Comparison of ENCODE assay signal across 13 mouse cellular contexts in the genomic region with DNA sequence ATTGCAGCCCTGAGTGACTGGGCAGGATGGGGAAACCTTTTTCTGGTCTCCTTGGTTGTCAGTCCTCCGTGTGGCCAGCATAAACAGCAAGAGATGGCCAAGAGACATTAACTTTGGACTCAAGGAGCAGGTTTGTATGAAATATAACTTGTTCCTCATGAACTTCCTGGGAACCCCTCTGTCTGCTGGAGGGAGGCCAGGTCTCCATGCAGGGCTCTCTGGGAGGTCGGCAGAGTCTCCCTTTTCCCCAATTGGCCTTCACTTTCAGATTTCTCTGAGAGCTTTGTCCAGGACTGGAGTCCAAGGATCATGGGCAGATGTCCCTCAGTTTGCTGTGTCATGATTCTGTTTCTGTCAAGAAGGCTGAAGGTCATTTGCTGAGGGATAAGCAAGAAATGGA. TPM values are rescaled to one million over a fixed set of nuclear protein-coding genes. Genes with fewer than 3 reads are reported as not detected.
DNase-seq lines count a peak whose midpoint lies in the region; ATAC-seq lines count a peak whose summit lies in the region.
"Had no signal": no experiment of that assay in that cellular context is flagged by ENCODE, and none has a peak within 500 bp of the region (broad histone marks: within the 10 kb centered on the region; RNA-seq: fewer than 3 reads in every experiment).

No protein-coding gene starts in this region.

- H3K27ac ChIP-seq in hindbrain, embryonic 13.5 days, result 0 out of 2 replicates have a peak overlapping the region, but pooled peaks have one; percentile 74
- H3K27ac ChIP-seq in hindbrain, embryonic 12.5 days, result no peak overlapping the region
- no peak overlapping the region for H3K27ac ChIP-seq in embryonic facial prominence, embryonic 14.5 days (replicated peaks; ENCODE audit: low read depth, low read length)
- H3K27ac ChIP-seq in kidney, embryonic 15.5 days, result no peak overlapping the region
- H3K27ac ChIP-seq in limb, embryonic 10.5 days, result no peak overlapping the region

- H3K4me1 ChIP-seq in hindbrain, embryonic 13.5 days (replicated peaks), result peaks cover 75% of the 10 kb centered on the region
- peaks cover 79% of the 10 kb centered on the region for H3K4me1 ChIP-seq in hindbrain, embryonic 12.5 days
- peaks cover 57% of the 10 kb centered on the region for H3K4me1 ChIP-seq in embryonic facial prominence, embryonic 14.5 days (ENCODE audit: control insufficient read depth, insufficient read depth, low read length)
- H3K4me1 ChIP-seq in kidney, embryonic 15.5 days, result peaks cover 77% of the 10 kb centered on the region
- H3K4me1 ChIP-seq in limb, embryonic 10.5 days, result peaks cover 33% of the 10 kb centered on the region
- H3K4me1 ChIP-seq: megakaryocyte, embryonic 14.5 days had no signal

- H3K36me3 ChIP-seq in hindbrain, embryonic 13.5 days, result peaks cover 12% of the 10 kb centered on the region
- H3K36me3 ChIP-seq in hindbrain, embryonic 12.5 days, result peaks cover 18% of the 10 kb centered on the region
- H3K36me3 ChIP-seq in embryonic facial prominence, embryonic 14.5 days (ENCODE audit: control insufficient read depth, insufficient read depth, low read length), result peaks cover 34% of the 10 kb centered on the region
- H3K36me3 ChIP-seq in kidney, embryonic 15.5 days, result peaks cover 25% of the 10 kb centered on the region
- H3K36me3 ChIP-seq in limb, embryonic 10.5 days, result peaks cover 20% of the 10 kb centered on the region

- H3K4me3 ChIP-seq in hindbrain, embryonic 13.5 days, result no peak overlapping the region
- no peak overlapping the region for H3K4me3 ChIP-seq in hindbrain, embryonic 12.5 days
- no peak overlapping the region for H3K4me3 ChIP-seq in embryonic facial prominence, embryonic 14.5 days (ENCODE audit: low read depth, low read length)
- no peak overlapping the region for H3K4me3 ChIP-seq in kidney, embryonic 15.5 days (replicated peaks)
- no peak overlapping the region for H3K4me3 ChIP-seq in limb, embryonic 10.5 days
- H3K4me3 ChIP-seq: erythroblast, embryonic 14.5 days; megakaryocyte, embryonic 14.5 days had no signal

- ATAC-seq in hindbrain, embryonic 13.5 days (ENCODE audit: low FRiP score), result no peak
- no peak for ATAC-seq in hindbrain, embryonic 12.5 days (ENCODE audit: low FRiP score)
- ATAC-seq in embryonic facial prominence, embryonic 14.5 days (ENCODE audit: low read depth), result no peak
- ATAC-seq in kidney, embryonic 15.5 days (replicated peaks; ENCODE audit: low FRiP score), result no peak
- ATAC-seq: inflammation-experienced regulatory T-cells, adult 6 months had no signal

- no peaks in the 10 kb centered on the region for H3K27me3 ChIP-seq in hindbrain, embryonic 13.5 days
- no peaks in the 10 kb centered on the region for H3K27me3 ChIP-seq in hindbrain, embryonic 12.5 days
- H3K27me3 ChIP-seq in embryonic facial prominence, embryonic 14.5 days (replicated peaks; ENCODE audit: control insufficient read depth, insufficient read depth, low read length), result no peaks in the 10 kb centered on the region
- H3K27me3 ChIP-seq in kidney, embryonic 15.5 days, result no peaks in the 10 kb centered on the region
- peaks cover 19% of the 10 kb centered on the region; the same call in 1 of the 2 replicates for H3K27me3 ChIP-seq in limb, embryonic 10.5 days (ENCODE audit: low read depth, poor library complexity, severe bottlenecking)

- H3K9ac ChIP-seq in hindbrain, embryonic 13.5 days, result no peak overlapping the region
- H3K9ac ChIP-seq in hindbrain, embryonic 12.5 days, result no peak overlapping the region
- H3K9ac ChIP-seq in embryonic facial prominence, embryonic 14.5 days (ENCODE audit: low read depth, low read length), result no peak overlapping the region; the same call in 1 of the 2 replicates
- H3K9ac ChIP-seq in kidney, embryonic 15.5 days, result no peak overlapping the region

- DNase-seq in adrenal gland, postnatal 10 days, result peak; percentile 61
- no peak for DNase-seq in adrenal gland, adult 8-10 months
- no peak for DNase-seq in embryonic facial prominence, embryonic 14.5 days (ENCODE audit: low spot score)
- no peak for DNase-seq in limb, embryonic 10.5 days (ENCODE audit: low spot score)
- DNase-seq in spleen, postnatal 14 days (ENCODE audit: low spot score in 2 of 2), result no peak
- DNase-seq: gastrocnemius, postnatal 36 days had no signal

- no peak overlapping the region for H3K4me2 ChIP-seq in hindbrain, embryonic 13.5 days
- H3K4me2 ChIP-seq in hindbrain, embryonic 12.5 days (replicated peaks), result no peak overlapping the region; the same call in 1 of the 2 replicates
- 0 out of 2 replicates have a peak overlapping the region, but pooled peaks have one; percentile 62 for H3K4me2 ChIP-seq in embryonic facial prominence, embryonic 14.5 days (ENCODE audit: low read depth, low read length)
- H3K4me2 ChIP-seq in kidney, embryonic 15.5 days, result 0 out of 2 replicates have a peak overlapping the region, but pooled peaks have one; percentile 1

- 83% methylated on average over 2 of the region's 2 CpGs for WGBS in hindbrain, embryonic 13.5 days
- 79% methylated on average over 2 of the region's 2 CpGs for WGBS in hindbrain, embryonic 12.5 days
- 78% methylated on average over 2 of the region's 2 CpGs for WGBS in embryonic facial prominence, embryonic 14.5 days
- WGBS in kidney, embryonic 15.5 days, result 49% methylated on average over 2 of the region's 2 CpGs
- 69% methylated on average over 2 of the region's 2 CpGs for WGBS in limb, embryonic 10.5 days

- no peaks in the 10 kb centered on the region for H3K9me3 ChIP-seq in hindbrain, embryonic 13.5 days
- no peaks in the 10 kb centered on the region for H3K9me3 ChIP-seq in hindbrain, embryonic 12.5 days (replicated peaks)
- H3K9me3 ChIP-seq in embryonic facial prominence, embryonic 14.5 days (ENCODE audit: control insufficient read depth, low read length), result no peaks in the 10 kb centered on the region
- H3K9me3 ChIP-seq in kidney, embryonic 15.5 days (replicated peaks), result no peaks in the 10 kb centered on the region
- no peaks in the 10 kb centered on the region for H3K9me3 ChIP-seq in limb, embryonic 10.5 days (replicated peaks)
- H3K9me3 ChIP-seq: megakaryocyte, embryonic 14.5 days had no signal

RNA-seq across cellular contexts. Expression of gene Ackr3, which starts 6.0 kb away (rescaled TPM):
- total RNA-seq in adrenal gland, postnatal 10 days (2021), result 10 to 100 TPM; 26.3 to 60.8 TPM
- total RNA-seq in adrenal gland, adult 8-10 months (2022), result 10 to 100 TPM; 20.0 to 86.1 (median 59.0) TPM
- 13.1 and 13.9 TPM in 2 replicates for polyA plus RNA-seq in hindbrain, embryonic 13.5 days (2015; fragmentation: Nextera tagmentation; extraction: Ambion mirVana)
- 26.9 and 27.6 TPM in 2 replicates for polyA plus RNA-seq in hindbrain, embryonic 12.5 days (2016; fragmentation: Nextera tagmentation; extraction: Ambion mirVana)
- 27.0 and 32.2 TPM in 2 replicates for polyA plus RNA-seq in embryonic facial prominence, embryonic 14.5 days (2014; fragmentation: Nextera tagmentation; extraction: Ambion mirVana)
- polyA plus RNA-seq in kidney, embryonic 15.5 days (2015; fragmentation: Nextera tagmentation; extraction: Ambion mirVana), result 42.9 and 46.8 TPM in 2 replicates
- polyA plus RNA-seq in limb, embryonic 10.5 days (2016; fragmentation: Nextera tagmentation; extraction: Ambion mirVana), result 12.9 and 16.5 TPM in 2 replicates
- total RNA-seq: common myeloid progenitor, adult 5-6 weeks had no signal
- polyA plus RNA-seq: erythroblast, embryonic 14.5 days had no signal

RNA-seq across cellular contexts. Expression of gene Iqca, which starts 56.5 kb away (rescaled TPM):
- total RNA-seq in adrenal gland, postnatal 10 days (2021), result not detected
- not detected for total RNA-seq in adrenal gland, adult 8-10 months (2022)
- polyA plus RNA-seq in hindbrain, embryonic 13.5 days (2015; fragmentation: Nextera tagmentation; extraction: Ambion mirVana), result 0.78 and 1.6 TPM in 2 replicates
- polyA plus RNA-seq in hindbrain, embryonic 12.5 days (2016; fragmentation: Nextera tagmentation; extraction: Ambion mirVana), result 0.84 and 1.3 TPM in 2 replicates
- polyA plus RNA-seq in embryonic facial prominence, embryonic 14.5 days (2014; fragmentation: Nextera tagmentation; extraction: Ambion mirVana), result 0.73 and 1.8 TPM in 2 replicates
- 0.14 and 0.17 TPM in 2 replicates for polyA plus RNA-seq in kidney, embryonic 15.5 days (2015; fragmentation: Nextera tagmentation; extraction: Ambion mirVana)
- not detected in 2 replicates for polyA plus RNA-seq in limb, embryonic 10.5 days (2016; fragmentation: Nextera tagmentation; extraction: Ambion mirVana)
- total RNA-seq: common myeloid progenitor, adult 5-6 weeks; gastrocnemius, postnatal 36 days had no signal
- polyA plus RNA-seq: erythroblast, embryonic 14.5 days; inflammation-experienced regulatory T-cells, adult 6 months had no signal

Comparison
In these comparisons a context has a peak if more than half of its experiments do, and no peak if none do; other contexts are left out.
1. H3K4me2 ChIP-seq: peak in embryonic facial prominence, embryonic 14.5 days (single experiment) and kidney, embryonic 15.5 days (single experiment); none in hindbrain, embryonic 13.5 days (single experiment) and hindbrain, embryonic 12.5 days (single experiment).